Mouse (Mus musculus) C2C12 (cell line): ENCODE results near the gene Nnmt. TPM values are rescaled to one million over a fixed set of nuclear protein-coding genes. Genes with fewer than 3 reads are reported as not detected.

Experiments
- H3K27me3 ChIP-seq: one replicate; pipeline ENCODE4 v1.6.1; 2011; ENCODE audit not compliant: control insufficient read depth, insufficient read depth, insufficient read length
- H3K36me3 ChIP-seq: one replicate; pipeline ENCODE4 v1.6.1; 2011; ENCODE audit not compliant: control insufficient read depth, insufficient read depth
- H3K4me3 ChIP-seq: one replicate; pipeline ENCODE4 v1.5.1; 2011; ENCODE audit warnings: mild to moderate bottlenecking, control low read depth; ENCODE audit not compliant: poor library complexity, insufficient read depth, severe bottlenecking
- H3K79me2 ChIP-seq: one replicate; pipeline ENCODE4 v1.6.1; 2011; ENCODE audit not compliant: control insufficient read depth, insufficient read depth
- H3K79me3 ChIP-seq: one replicate; pipeline ENCODE4 v1.6.1; 2011; ENCODE audit warnings: low read depth, control low read depth
- H3ac ChIP-seq: one replicate; pipeline ENCODE3; 2011; ENCODE audit warnings: low read depth; ENCODE audit not compliant: control insufficient read depth, insufficient read length
- CEBPB ChIP-seq: IDR thresholded peaks from one replicate; pipeline ENCODE4 v1.6.1; 2011; ENCODE audit warnings: low read depth, mild to moderate bottlenecking, control low read depth, moderate library complexity
- CTCF ChIP-seq: IDR thresholded peaks from one replicate; pipeline ENCODE4 v1.5.1; 2011; ENCODE audit not compliant: control insufficient read depth, insufficient read depth, insufficient read length
- FOSL1 ChIP-seq: IDR thresholded peaks from one replicate; pipeline ENCODE4 v1.8.0; 2011; ENCODE audit warnings: mild to moderate bottlenecking, low read length; ENCODE audit not compliant: poor library complexity, insufficient read depth, severe bottlenecking
- MAX ChIP-seq: IDR thresholded peaks from one replicate; pipeline ENCODE4 v1.6.1; 2011; ENCODE audit warnings: mild to moderate bottlenecking, control low read depth
- MYOD1 ChIP-seq: IDR thresholded peaks from one replicate; pipeline ENCODE4 v1.6.1; 2011; ENCODE audit warnings: low read depth; ENCODE audit not compliant: control insufficient read depth, insufficient read length
- MYOG ChIP-seq: IDR thresholded peaks from one replicate; pipeline ENCODE4 v1.6.1; 2011; ENCODE audit not compliant: control insufficient read depth, insufficient read length; ENCODE audit errors: extremely low read depth
- USF1 ChIP-seq: IDR thresholded peaks from one replicate; pipeline ENCODE4 v1.6.1; 2011; ENCODE audit warnings: low read depth, mild to moderate bottlenecking, control low read depth, moderate library complexity
- polyA plus RNA-seq: library from polyadenylated mRNA; unstranded; fragments of >200 nt; fragmentation: generic; extraction: Trizol; gene quantifications from one replicate; pipeline ENCODE4 v1.2.1, GENCODE M21; 2012; ENCODE audit warnings: missing spikeins

Nnmt gene
- polyA plus RNA-seq, 1 experiment = not detected

GRCm38 (mm10) chr9:48597494-48597893 lies 7.5 kb downstream of the Nnmt start:
- no peaks in the 10 kb centered on the region for H3K27me3 ChIP-seq
- H3K79me3 ChIP-seq = no peaks in the 10 kb centered on the region
- H3K79me2 ChIP-seq = no peaks in the 10 kb centered on the region
- no peak for TF ChIP-seq USF1
- no peak for TF ChIP-seq FOSL1
- TF ChIP-seq MAX = no peak
- no peak for TF ChIP-seq CEBPB
- no peak for TF ChIP-seq MYOG
- TF ChIP-seq MYOD1 = no peak
- TF ChIP-seq CTCF = no peak
- no peak overlapping the region for H3K4me3 ChIP-seq
- no peaks in the 10 kb centered on the region for H3K36me3 ChIP-seq
- no peak overlapping the region for H3ac ChIP-seq

- Histone ChIP-seq H3ac (no peak overlapping the region), H3K27me3 (no peaks in the 10 kb centered on the region), H3K4me3 (no peak overlapping the region), H3K36me3 (no peaks in the 10 kb centered on the region), H3K79me3 (no peaks in the 10 kb centered on the region), H3K79me2 (no peaks in the 10 kb centered on the region)
- TF ChIP-seq USF1 (no peak), MYOD1 (no peak), MYOG (no peak), MAX (no peak), CEBPB (no peak), FOSL1 (no peak), CTCF (no peak)
These were observed 8.0 kb downstream of the Nnmt start for GRCm38 (mm10) chr9:48596924-48597323.

- no peak for TF ChIP-seq CEBPB
- no peak for TF ChIP-seq CTCF
- TF ChIP-seq MYOG = no peak
- no peak for TF ChIP-seq USF1
- no peak for TF ChIP-seq FOSL1
- no peak for TF ChIP-seq MYOD1
- no peak for TF ChIP-seq MAX
- Histone ChIP-seq H3K27me3 (no peaks in the 10 kb centered on the region), H3ac (no peak overlapping the region), H3K36me3 (no peaks in the 10 kb centered on the region), H3K79me2 (no peaks in the 10 kb centered on the region), H3K79me3 (no peaks in the 10 kb centered on the region), H3K4me3 (no peak overlapping the region)
These were observed 11.0 kb downstream of the Nnmt start for GRCm38 (mm10) chr9:48593915-48594314.

- Histone ChIP-seq H3K36me3 (no peaks in the 10 kb centered on the region), H3ac (no peak overlapping the region), H3K79me2 (no peaks in the 10 kb centered on the region), H3K27me3 (no peaks in the 10 kb centered on the region), H3K79me3 (no peaks in the 10 kb centered on the region), H3K4me3 (no peak overlapping the region)
- TF ChIP-seq MYOD1 (no peak), CEBPB (no peak), CTCF (no peak), MAX (no peak), FOSL1 (no peak), MYOG (no peak), USF1 (no peak)
These were observed 14.3 kb downstream of the Nnmt start for GRCm38 (mm10) chr9:48590606-48591005.

GRCm38 (mm10) chr9:48586332-48586731 lies 18.6 kb downstream of the Nnmt start:
- H3K79me2 ChIP-seq = no peaks in the 10 kb centered on the region
- TF ChIP-seq CTCF = no peak
- no peak for TF ChIP-seq FOSL1
- no peak for TF ChIP-seq MYOG
- no peaks in the 10 kb centered on the region for H3K36me3 ChIP-seq
- no peaks in the 10 kb centered on the region for H3K79me3 ChIP-seq
- no peak overlapping the region for H3ac ChIP-seq
- H3K27me3 ChIP-seq = no peaks in the 10 kb centered on the region
- no peak overlapping the region for H3K4me3 ChIP-seq

GRCm38 (mm10) chr9:48580808-48581207 lies 24.1 kb downstream of the Nnmt start:
- TF ChIP-seq MYOG (no peak), CEBPB (no peak), FOSL1 (no peak), CTCF (no peak), MYOD1 (no peak), MAX (no peak), USF1 (no peak)

More at GRCm38 (mm10) chr9:48580808-48581207, 24.1 kb downstream of the Nnmt start:
- H3K79me2 ChIP-seq = no peaks in the 10 kb centered on the region
- no peak overlapping the region for H3K4me3 ChIP-seq
- H3K36me3 ChIP-seq = no peaks in the 10 kb centered on the region
- no peaks in the 10 kb centered on the region for H3K79me3 ChIP-seq
- no peak overlapping the region for H3ac ChIP-seq
- no peaks in the 10 kb centered on the region for H3K27me3 ChIP-seq
